ENCODE assay signal across 8 mouse cellular contexts in the genomic region with DNA sequence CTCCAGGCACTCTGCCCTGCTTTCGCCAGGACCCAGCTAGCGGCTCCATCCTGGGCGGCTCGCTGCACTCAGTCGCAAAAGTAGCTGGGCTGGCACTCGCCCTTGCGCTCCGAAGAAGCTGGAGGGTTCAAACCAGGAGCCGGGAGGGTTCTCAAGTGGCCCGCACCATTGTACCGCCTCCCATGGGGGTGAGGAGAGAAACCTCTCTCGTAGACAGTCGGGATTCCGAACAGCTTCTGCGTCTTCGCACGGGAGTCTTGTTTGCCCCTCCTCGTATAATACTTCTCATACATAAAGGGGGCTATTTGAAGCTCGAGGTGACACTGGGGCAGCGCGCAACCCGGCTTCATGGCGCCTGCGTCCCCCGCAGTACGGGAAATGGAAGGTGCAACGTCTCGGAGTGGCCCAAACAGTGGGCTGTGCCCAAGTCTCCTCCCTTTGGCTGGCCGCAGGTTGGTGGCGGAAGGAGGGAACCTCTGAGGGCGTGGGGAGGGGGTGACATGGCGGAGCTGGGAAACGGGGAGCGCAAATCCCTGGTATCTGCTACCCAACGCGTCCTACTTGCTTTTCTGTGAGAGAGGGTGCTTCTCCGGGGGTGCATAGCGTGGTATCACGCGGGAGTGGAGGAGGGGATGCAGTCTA. TPM values are rescaled to one million over a fixed set of nuclear protein-coding genes. Genes with fewer than 3 reads are reported as not detected.
DNase-seq lines count a peak whose midpoint lies in the region; ATAC-seq and TF ChIP-seq lines count a peak whose summit lies in the region.

A gene (plus strand): TSS at position 124 of the 642 bp plus-strand sequence.

- H3K27ac ChIP-seq in bone marrow, adult 2 months (ENCODE audit: control insufficient read depth, insufficient read depth, low read depth, low read length, poor library complexity): peak within 1 kb of the TSS; percentile 92
- H3K27ac ChIP-seq in embryonic fibroblast, embryonic 13.5 days (ENCODE audit: insufficient read depth, low read length): peak within 1 kb of the TSS; percentile 76
- peak within 1 kb of the TSS; percentile 90 for H3K27ac ChIP-seq in heart, embryonic 10.5 days
- H3K27ac ChIP-seq in kidney, embryonic 15.5 days: peak within 1 kb of the TSS; percentile 99

- H3K9ac ChIP-seq in kidney, embryonic 15.5 days: peak within 1 kb of the TSS; percentile 66

- ATAC-seq in kidney, embryonic 15.5 days (replicated peaks; ENCODE audit: low FRiP score): peak; percentile 84
- peak; percentile 93 for ATAC-seq in monocyte, adult 5-6 weeks (replicated peaks; ENCODE audit: insufficient number of reproducible peaks, low FRiP score, low TSS enrichment, poor library complexity, severe bottlenecking)

- H3K4me1 ChIP-seq in bone marrow, adult 2 months (ENCODE audit: control insufficient read depth, insufficient read depth, low read length): peaks cover 7% of the 10 kb centered on the region
- peaks cover 2% of the 10 kb centered on the region; the same call in 1 of the 2 replicates for H3K4me1 ChIP-seq in embryonic fibroblast, embryonic 13.5 days (ENCODE audit: control insufficient read depth, insufficient read depth, low read length)
- peaks cover 49% of the 10 kb centered on the region for H3K4me1 ChIP-seq in heart, embryonic 10.5 days
- peaks cover 67% of the 10 kb centered on the region for H3K4me1 ChIP-seq in kidney, embryonic 15.5 days

- peak within 1 kb of the TSS; percentile 91 for H3K4me3 ChIP-seq in bone marrow, adult 2 months (replicated peaks; ENCODE audit: control insufficient read depth, low read depth, low read length)
- peak within 1 kb of the TSS; percentile 62 for H3K4me3 ChIP-seq in embryonic fibroblast, embryonic 13.5 days (ENCODE audit: insufficient read depth, low read length)
- peak within 1 kb of the TSS; percentile 80 for H3K4me3 ChIP-seq in heart, embryonic 10.5 days
- peak within 1 kb of the TSS; percentile 63 for H3K4me3 ChIP-seq in kidney, embryonic 15.5 days (replicated peaks)

- TF ChIP-seq CTCF in bone marrow, adult 2 months (IDR thresholded peaks at IDR 0.05; ENCODE audit: control insufficient read depth, insufficient read depth, low read length): no peak
- TF ChIP-seq CTCF in embryonic fibroblast, embryonic 13.5 days (IDR thresholded peaks at IDR 0.05; ENCODE audit: borderline replicate concordance, insufficient read depth, low read length): no peak

- DNase-seq in 416B (ENCODE audit: low read depth) (peak; percentile 93), liver (peak; percentile 94)
- peak; percentile 95 for DNase-seq in heart, embryonic 10.5 days (ENCODE audit: low spot score)
- DNase-seq in spleen, postnatal 4 days (ENCODE audit: low spot score in 2 of 2): peak; percentile 90 to 94

- H3K36me3 ChIP-seq in heart, embryonic 10.5 days: no peaks in the 10 kb centered on the region
- no peaks in the 10 kb centered on the region; the same call in 1 of the 2 replicates for H3K36me3 ChIP-seq in kidney, embryonic 15.5 days

- under 1% methylated on average over 40 of the region's 40 CpGs for WGBS in bone marrow, adult 2 months
- WGBS in heart, embryonic 10.5 days: under 1% methylated on average over 40 of the region's 40 CpGs
- under 1% methylated on average over 40 of the region's 40 CpGs for WGBS in kidney, embryonic 15.5 days

- peak within 1 kb of the TSS; percentile 86 for H3K4me2 ChIP-seq in kidney, embryonic 15.5 days

- H3K27me3 ChIP-seq in heart, embryonic 10.5 days (ENCODE audit: insufficient read depth, poor library complexity, severe bottlenecking): peaks cover 49% of the 10 kb centered on the region
- H3K27me3 ChIP-seq in kidney, embryonic 15.5 days: peaks cover 37% of the 10 kb centered on the region

- TF ChIP-seq POLR2A in bone marrow, adult 2 months (IDR thresholded peaks at IDR 0.05; ENCODE audit: borderline replicate concordance, control insufficient read depth, low read depth, low read length): peak; percentile 91
- TF ChIP-seq POLR2A in embryonic fibroblast, embryonic 13.5 days (IDR thresholded peaks at IDR 0.05; ENCODE audit: low read depth, low read length): peak; percentile 87

- no peaks in the 10 kb centered on the region for H3K9me3 ChIP-seq in heart, embryonic 10.5 days
- no peaks in the 10 kb centered on the region for H3K9me3 ChIP-seq in kidney, embryonic 15.5 days (replicated peaks)

RNA-seq across cellular contexts. Expression of the gene that starts here (rescaled TPM):
- polyA plus RNA-seq in bone marrow, adult 2 months (2011; ENCODE audit: insufficient read depth, insufficient read length, low replicate concordance, missing spikeins): 49.5 and 50.1 TPM in 2 replicates
- polyA plus RNA-seq in embryonic fibroblast, embryonic 13.5 days (2011; ENCODE audit: insufficient read length, low read depth, missing spikeins): 9.6 and 13.3 TPM in 2 replicates
- polyA plus RNA-seq in heart, embryonic 10.5 days (2016; fragmentation: Nextera tagmentation; extraction: Ambion mirVana): 0.75 and 1.4 TPM in 2 replicates
- 3.3 and 4.1 TPM in 2 replicates for polyA plus RNA-seq in kidney, embryonic 15.5 days (2015; fragmentation: Nextera tagmentation; extraction: Ambion mirVana)
- total RNA-seq in monocyte, adult 5-6 weeks (2017): 5.8 to 10.2 TPM (median 8.7 TPM) in 3 replicates

Comparison
In these comparisons a context has a peak if more than half of its experiments do, and no peak if none do; other contexts are left out.
1. Peak in every context shown above with its lines: DNase-seq, ATAC-seq, H3K4me3 ChIP-seq and H3K27ac ChIP-seq.